Mouse (Mus musculus): Measurements from ENCODE around the gene Il17re. TPM values are rescaled to one million over a fixed set of nuclear protein-coding genes. Genes with fewer than 3 reads are reported as not detected.
A peak's percentile ranks its signal among the peaks of the same experiment; 100 is the strongest.

Il17re gene
- polyA plus RNA-seq, 1 experiment, result not detected

DNA sequence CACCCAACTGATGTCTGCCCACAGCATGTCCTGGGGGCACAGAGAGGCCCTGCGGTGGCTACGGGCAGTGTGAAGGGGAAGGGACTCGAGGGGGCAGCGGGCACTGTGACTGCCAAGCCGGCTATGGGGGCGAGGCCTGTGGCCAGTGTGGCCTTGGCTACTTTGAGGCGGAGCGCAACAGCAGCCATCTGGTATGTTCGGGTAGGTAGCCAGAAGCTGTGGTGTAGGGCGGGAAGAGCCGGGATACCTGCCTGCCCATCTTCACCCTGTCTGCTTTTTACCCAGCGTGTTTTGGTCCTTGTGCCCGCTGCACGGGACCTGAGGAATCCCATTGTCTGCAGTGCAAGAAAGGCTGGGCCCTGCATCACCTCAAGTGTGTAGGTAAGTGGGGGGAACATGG, 31.1 kb downstream of the Il17re start:
- Histone ChIP-seq H3K36me3 (ENCODE audit: control insufficient read depth, insufficient read depth) (no peaks in the 10 kb centered on the region), H3K4me3 (no peak overlapping the region), H3K27me3 (ENCODE audit: control insufficient read depth, insufficient read depth, insufficient read length) (no peaks in the 10 kb centered on the region), H3ac (ENCODE audit: control insufficient read depth, insufficient read length) (no peak overlapping the region), H3K79me2 (ENCODE audit: control insufficient read depth, insufficient read depth) (no peaks in the 10 kb centered on the region), H3K4me2 (ENCODE audit: low read depth) (no peak overlapping the region)
- TF ChIP-seq CEBPB (IDR thresholded peaks at IDR 0.05; ENCODE audit: insufficient read depth, poor library complexity, severe bottlenecking) (no peak), E2F4 (IDR thresholded peaks at IDR 0.05; ENCODE audit: insufficient read depth) (no peak), POLR2A (IDR thresholded peaks at IDR 0.05; ENCODE audit: insufficient read length, low read depth) (no peak), SRF (IDR thresholded peaks at IDR 0.05; ENCODE audit: control insufficient read depth, insufficient read length, low read depth) (no peak), REST (IDR thresholded peaks at IDR 0.05; ENCODE audit: insufficient read depth, insufficient read length) (no peak), MYOG (IDR thresholded peaks at IDR 0.05; ENCODE audit: control insufficient read depth in 1 of 3, insufficient read depth in 1 of 3, insufficient read length in 2 of 3, low read depth in 2 of 3) (no peak), MYOD1 (IDR thresholded peaks at IDR 0.05; ENCODE audit: control insufficient read depth in 1 of 3, insufficient read length in 2 of 3, low read depth in 2 of 3) (no peak), TCF3 (IDR thresholded peaks at IDR 0.05; ENCODE audit: insufficient read length, low read depth) (no peak), MAX (IDR thresholded peaks at IDR 0.05; ENCODE audit: low read depth) (no peak), POLR2AphosphoS2 (IDR thresholded peaks at IDR 0.05; ENCODE audit: insufficient read length, low read depth) (no peak), TCF12 (IDR thresholded peaks at IDR 0.05; ENCODE audit: insufficient read depth, poor library complexity, severe bottlenecking) (no peak), USF1 (IDR thresholded peaks at IDR 0.05; ENCODE audit: low read depth) (no peak)

DNA sequence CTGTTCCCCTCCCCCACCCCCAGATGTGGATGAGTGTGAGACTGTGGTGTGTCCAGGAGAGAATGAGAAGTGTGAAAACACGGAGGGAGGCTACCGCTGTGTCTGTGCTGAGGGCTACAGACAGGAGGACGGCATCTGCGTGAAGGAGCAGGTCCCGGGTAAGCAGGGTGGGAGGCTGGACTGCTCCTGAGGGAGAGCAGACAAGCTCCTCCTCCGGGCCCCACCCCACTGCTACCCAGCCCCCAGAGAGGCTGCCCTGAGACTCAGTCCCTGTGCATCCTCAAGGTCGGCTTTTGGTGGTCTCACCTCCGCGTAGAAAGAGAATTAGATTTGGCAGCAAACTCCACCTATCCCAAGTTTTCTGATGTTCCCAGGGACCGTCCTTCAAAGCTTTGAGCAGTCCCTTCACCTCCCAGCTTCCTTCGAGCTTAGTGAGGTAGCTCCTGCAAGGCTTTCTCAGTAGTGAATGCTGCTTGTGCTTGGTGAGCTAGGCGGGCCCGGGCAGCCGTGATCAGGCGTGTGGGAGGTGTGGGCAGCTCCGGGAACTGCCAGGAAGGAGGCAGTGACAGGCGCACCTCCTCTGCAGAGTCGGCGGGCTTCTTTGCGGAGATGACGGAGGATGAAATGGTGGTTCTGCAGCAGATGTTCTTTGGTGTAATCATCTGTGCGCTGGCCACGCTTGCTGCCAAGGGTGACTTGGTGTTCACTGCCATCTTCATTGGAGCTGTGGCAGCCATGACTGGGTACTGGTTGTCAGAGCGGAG, 34.0 kb downstream of the Il17re start:
- H3K4me3 ChIP-seq, result no peak overlapping the region
- H3K79me2 ChIP-seq (ENCODE audit: control insufficient read depth, insufficient read depth), result no peaks in the 10 kb centered on the region
- no peak overlapping the region for H3K4me2 ChIP-seq (ENCODE audit: low read depth)
- no peaks in the 10 kb centered on the region for H3K27me3 ChIP-seq (ENCODE audit: control insufficient read depth, insufficient read depth, insufficient read length)
- TF ChIP-seq TCF3 (IDR thresholded peaks at IDR 0.05; ENCODE audit: insufficient read length, low read depth), result no peak
- TF ChIP-seq CEBPB (IDR thresholded peaks at IDR 0.05; ENCODE audit: insufficient read depth, poor library complexity, severe bottlenecking), result no peak
- no peak for TF ChIP-seq POLR2A (IDR thresholded peaks at IDR 0.05; ENCODE audit: insufficient read length, low read depth)
- TF ChIP-seq E2F4 (IDR thresholded peaks at IDR 0.05; ENCODE audit: insufficient read depth), result no peak
- TF ChIP-seq MYOG (IDR thresholded peaks at IDR 0.05; ENCODE audit: control insufficient read depth in 1 of 3, insufficient read depth in 1 of 3, insufficient read length in 2 of 3, low read depth in 2 of 3), result no peak
- no peak for TF ChIP-seq USF1 (IDR thresholded peaks at IDR 0.05; ENCODE audit: low read depth)
- no peak for TF ChIP-seq POLR2AphosphoS2 (IDR thresholded peaks at IDR 0.05; ENCODE audit: insufficient read length, low read depth)
- TF ChIP-seq MAX (IDR thresholded peaks at IDR 0.05; ENCODE audit: low read depth), result no peak
- TF ChIP-seq MYOD1 (IDR thresholded peaks at IDR 0.05; ENCODE audit: control insufficient read depth in 1 of 3, insufficient read length in 2 of 3, low read depth in 2 of 3), result no peak
- no peak for TF ChIP-seq REST (IDR thresholded peaks at IDR 0.05; ENCODE audit: insufficient read depth, insufficient read length)
- TF ChIP-seq SRF (IDR thresholded peaks at IDR 0.05; ENCODE audit: control insufficient read depth, insufficient read length, low read depth), result no peak
- TF ChIP-seq TCF12 (IDR thresholded peaks at IDR 0.05; ENCODE audit: insufficient read depth, poor library complexity, severe bottlenecking), result no peak
- H3ac ChIP-seq (ENCODE audit: control insufficient read depth, insufficient read length), result no peak overlapping the region
- no peaks in the 10 kb centered on the region for H3K36me3 ChIP-seq (ENCODE audit: control insufficient read depth, insufficient read depth)

DNA sequence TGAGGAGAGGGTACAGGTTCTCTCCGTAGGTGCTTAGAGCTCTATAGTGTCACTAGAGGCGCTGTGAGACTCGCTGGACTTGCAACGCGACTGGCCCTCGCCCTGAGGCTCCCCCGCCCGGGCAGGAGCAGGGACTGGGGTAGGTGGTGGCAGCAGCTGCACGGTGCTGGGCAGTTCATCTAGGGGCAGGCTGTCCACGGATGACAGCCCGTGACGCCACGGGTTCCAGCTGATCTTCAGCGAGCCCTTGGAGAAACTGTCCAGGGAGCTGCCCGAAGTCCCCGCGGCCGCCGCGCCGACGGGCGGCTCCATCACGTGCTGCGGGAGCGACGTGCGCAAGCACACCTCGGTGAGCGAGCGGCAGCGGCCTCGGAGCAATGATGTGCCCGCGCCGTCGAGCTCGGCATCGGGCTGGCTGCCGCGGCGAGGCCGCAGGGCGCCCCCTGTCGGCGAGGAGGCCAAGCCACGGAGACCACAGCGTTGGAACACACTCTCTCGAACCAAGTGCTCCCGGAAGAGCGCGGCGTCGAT, 36.0 kb downstream of the Il17re start:
- Histone ChIP-seq H3K4me2 (ENCODE audit: low read depth) (no peak overlapping the region), H3K27me3 (ENCODE audit: control insufficient read depth, insufficient read depth, insufficient read length) (no peaks in the 10 kb centered on the region), H3ac (ENCODE audit: control insufficient read depth, insufficient read length) (no peak overlapping the region), H3K36me3 (ENCODE audit: control insufficient read depth, insufficient read depth) (no peaks in the 10 kb centered on the region), H3K4me3 (no peak overlapping the region), H3K79me2 (ENCODE audit: control insufficient read depth, insufficient read depth) (no peaks in the 10 kb centered on the region)
- TF ChIP-seq TCF3 (IDR thresholded peaks at IDR 0.05; ENCODE audit: insufficient read length, low read depth) (no peak), MYOG (IDR thresholded peaks at IDR 0.05; ENCODE audit: control insufficient read depth in 1 of 3, insufficient read depth in 1 of 3, insufficient read length in 2 of 3, low read depth in 2 of 3) (peak in 1 of 3 experiments; percentile 7), SRF (IDR thresholded peaks at IDR 0.05; ENCODE audit: control insufficient read depth, insufficient read length, low read depth) (no peak), MYOD1 (IDR thresholded peaks at IDR 0.05; ENCODE audit: control insufficient read depth in 1 of 3, insufficient read length in 2 of 3, low read depth in 2 of 3) (peak in 2 of 3 experiments; percentile 6 to 26), POLR2AphosphoS2 (IDR thresholded peaks at IDR 0.05; ENCODE audit: insufficient read length, low read depth) (peak; percentile 51), TCF12 (IDR thresholded peaks at IDR 0.05; ENCODE audit: insufficient read depth, poor library complexity, severe bottlenecking) (no peak), CEBPB (IDR thresholded peaks at IDR 0.05; ENCODE audit: insufficient read depth, poor library complexity, severe bottlenecking) (no peak)

DNA sequence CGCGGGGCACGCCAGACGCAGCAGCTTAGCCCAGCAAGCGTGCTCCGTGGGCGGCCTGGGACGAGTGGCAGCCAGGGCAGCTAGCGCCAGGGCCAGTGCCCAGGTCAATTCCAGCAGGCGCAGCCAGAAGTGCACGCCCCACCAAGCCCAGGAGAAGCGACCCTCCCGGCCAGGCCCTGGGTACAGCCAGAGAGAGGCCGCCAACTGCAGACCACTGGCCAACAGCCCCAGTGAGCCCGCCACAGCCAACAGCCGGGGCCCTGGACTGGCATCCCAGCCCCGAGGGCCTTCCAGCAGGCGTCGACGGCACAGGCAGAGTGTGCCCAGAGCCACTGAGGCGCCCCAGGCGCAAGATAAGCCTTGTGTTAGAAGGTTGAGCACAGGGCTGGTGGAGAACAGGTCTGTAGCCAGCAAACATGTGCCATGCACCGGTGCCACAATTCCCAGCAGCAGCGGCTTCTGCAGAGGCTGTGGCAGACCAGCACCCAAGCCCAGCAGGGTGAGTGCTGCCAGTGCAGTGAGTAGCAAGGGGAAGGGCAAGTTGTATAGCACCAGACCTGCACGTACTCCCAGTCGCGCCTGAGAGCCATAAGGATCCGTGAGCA, 36.9 kb downstream of the Il17re start:
- no peaks in the 10 kb centered on the region for H3K27me3 ChIP-seq (ENCODE audit: control insufficient read depth, insufficient read depth, insufficient read length)

More for the DNA sequence above, 36.9 kb downstream of the Il17re start:
- Histone ChIP-seq H3K79me2 (ENCODE audit: control insufficient read depth, insufficient read depth) (no peaks in the 10 kb centered on the region), H3ac (ENCODE audit: control insufficient read depth, insufficient read length) (no peak overlapping the region), H3K4me3 (no peak overlapping the region), H3K36me3 (ENCODE audit: control insufficient read depth, insufficient read depth) (no peaks in the 10 kb centered on the region), H3K4me2 (ENCODE audit: low read depth) (no peak overlapping the region)
- no peak for TF ChIP-seq MAX (IDR thresholded peaks at IDR 0.05; ENCODE audit: low read depth)
- no peak for TF ChIP-seq MYOD1 (IDR thresholded peaks at IDR 0.05; ENCODE audit: control insufficient read depth in 1 of 3, insufficient read length in 2 of 3, low read depth in 2 of 3)
- TF ChIP-seq REST (IDR thresholded peaks at IDR 0.05; ENCODE audit: insufficient read depth, insufficient read length), result no peak
- TF ChIP-seq POLR2AphosphoS2 (IDR thresholded peaks at IDR 0.05; ENCODE audit: insufficient read length, low read depth), result peak; percentile 39
- TF ChIP-seq CEBPB (IDR thresholded peaks at IDR 0.05; ENCODE audit: insufficient read depth, poor library complexity, severe bottlenecking), result no peak
- TF ChIP-seq TCF12 (IDR thresholded peaks at IDR 0.05; ENCODE audit: insufficient read depth, poor library complexity, severe bottlenecking), result no peak
- TF ChIP-seq USF1 (IDR thresholded peaks at IDR 0.05; ENCODE audit: low read depth), result no peak
- TF ChIP-seq SRF (IDR thresholded peaks at IDR 0.05; ENCODE audit: control insufficient read depth, insufficient read length, low read depth), result no peak
